Mouse (Mus musculus) heart, postnatal 0 days (tissue): ENCODE measurements around the gene Il6st. TPM values are rescaled to one million over a fixed set of nuclear protein-coding genes. Genes with fewer than 3 reads are reported as not detected.

Source experiments
- ATAC-seq: fragments of 200-750 bp; cut with Nextera tagmentation; 2 replicates; pipeline ENCODE4 v1.8.0; 2017; ENCODE audit warnings: low read depth, moderate number of reproducible peaks, moderate library complexity; ENCODE audit not compliant: insufficient read depth
- DNase-seq: peaks from one replicate; pipeline ENCODE4 v3.0.0-alpha.2; 2016; ENCODE audit warnings: low spot score
- H3K27ac ChIP-seq: fragments of 300-500 bp; sonication (generic); 2 replicates; pipeline ENCODE4 v1.5.1; 2014; ENCODE audit warnings: low read depth, mild to moderate bottlenecking
- H3K27me3 ChIP-seq: fragments of 300-500 bp; sonication (generic); 2 replicates; pipeline ENCODE4 v1.6.1; 2014; ENCODE audit warnings: low read length, mixed read lengths; ENCODE audit not compliant: control insufficient read depth, insufficient read depth
- H3K36me3 ChIP-seq: fragments of 300-500 bp; sonication (generic); replicated peaks from 2 replicates; pipeline ENCODE4 v1.6.1; 2014; ENCODE audit warnings: low read length, mixed read lengths; ENCODE audit not compliant: control insufficient read depth, insufficient read depth
- H3K4me1 ChIP-seq: fragments of 300-500 bp; sonication (generic); 2 replicates; pipeline ENCODE4 v1.6.1; 2014; ENCODE audit warnings: antibody characterized with exemption; ENCODE audit not compliant: control insufficient read depth, insufficient read depth
- H3K4me2 ChIP-seq: fragments of 300-500 bp; sonication (generic); 2 replicates; pipeline ENCODE4 v1.6.1; 2014; ENCODE audit warnings: low read depth, mild to moderate bottlenecking, low read length, moderate library complexity
- H3K4me3 ChIP-seq: fragments of 300-500 bp; sonication (generic); 2 replicates; pipeline ENCODE4 v1.5.1; 2014; ENCODE audit warnings: low read depth, low read length
- H3K9ac ChIP-seq: fragments of 300-500 bp; sonication (generic); replicated peaks from 2 replicates; pipeline ENCODE4 v1.6.1; 2014; ENCODE audit warnings: low read depth, low read length, mixed read lengths
- H3K9me3 ChIP-seq: fragments of 300-500 bp; sonication (generic); replicated peaks from 2 replicates; pipeline ENCODE4 v1.6.1; 2016; ENCODE audit warnings: low read length; ENCODE audit not compliant: control insufficient read depth
- CTCF ChIP-seq: IDR thresholded peaks from 2 replicates; pipeline ENCODE4 v1.5.1; 2016; ENCODE audit warnings: antibody characterized with exemption, control low read depth, low read depth
- EP300 ChIP-seq: IDR thresholded peaks from 2 replicates; pipeline ENCODE4 v1.6.1; 2016; ENCODE audit warnings: antibody characterized with exemption, low read depth
- WGBS: fragments of 180-500 bp; shearing (Covaris S2); extraction: QIAGEN DNeasy Blood & Tissue Kit; methylation state at CpG from one replicate; pipeline ENCODE4 v1.1.7; 2014; 5-methylcytosine and 5-hydroxymethylcytosine counted together
- polyA plus RNA-seq: library from polyadenylated mRNA; unstranded; fragments of >200 nt; fragmentation: Nextera tagmentation; extraction: Ambion mirVana; gene quantifications from 2 replicates; pipeline ENCODE4 v1.2.1, GENCODE M21; 2015
- total RNA-seq: library from RNA; depleted of rRNA; stranded (reverse); fragments of >200 nt; gene quantifications from 2 replicates; pipeline ENCODE4 v1.2.3, GENCODE M21; 2014; ENCODE audit warnings: low replicate concordance

Il6st gene
- total and polyA plus RNA-seq, 2 experiments from 2014 or later, result 29.9 to 98.0 TPM

GRCm38 (mm10) chr13:112503846-112504245 lies 40.0 kb downstream of the Il6st start:
- no peaks in the 10 kb centered on the region for H3K9me3 ChIP-seq
- no peaks in the 10 kb centered on the region for H3K4me1 ChIP-seq
- H3K4me2 ChIP-seq, result no peak overlapping the region
- H3K36me3 ChIP-seq, result peaks cover 80% of the 10 kb centered on the region
- H3K9ac ChIP-seq, result no peak overlapping the region
- DNase-seq (no peak), ATAC-seq (no peak)
- no peak overlapping the region for H3K27ac ChIP-seq
- H3K4me3 ChIP-seq, result no peak overlapping the region
- no peak for TF ChIP-seq CTCF
- TF ChIP-seq EP300, result no peak
- no peaks in the 10 kb centered on the region for H3K27me3 ChIP-seq
- 90% methylated on average over 13 of the region's 13 CpGs for WGBS

- no peaks in the 10 kb centered on the region for H3K9me3 ChIP-seq
- H3K27ac ChIP-seq, result no peak overlapping the region
- WGBS, result 87% methylated on average over 6 of the region's 6 CpGs
- no peak overlapping the region for H3K4me3 ChIP-seq
- H3K36me3 ChIP-seq, result peaks cover 66% of the 10 kb centered on the region
- no peak for ATAC-seq
- no peak overlapping the region for H3K4me2 ChIP-seq
- H3K4me1 ChIP-seq, result no peaks in the 10 kb centered on the region
- TF ChIP-seq CTCF, result no peak
- H3K27me3 ChIP-seq, result no peaks in the 10 kb centered on the region
- DNase-seq, result no peak
- no peak overlapping the region for H3K9ac ChIP-seq
Observed at GRCm38 (mm10) chr13:112505436-112505835, 41.6 kb downstream of the Il6st start.

GRCm38 (mm10) chr13:112506766-112507165 lies 42.9 kb downstream of the Il6st start:
- 80% methylated on average over 13 of the region's 13 CpGs for WGBS
- Histone ChIP-seq H3K36me3 (peaks cover 53% of the 10 kb centered on the region), H3K9me3 (no peaks in the 10 kb centered on the region), H3K4me2 (no peak overlapping the region), H3K27me3 (no peaks in the 10 kb centered on the region), H3K4me3 (no peak overlapping the region), H3K27ac (no peak overlapping the region), H3K4me1 (no peaks in the 10 kb centered on the region), H3K9ac (no peak overlapping the region)
- no peak for ATAC-seq
- no peak for TF ChIP-seq EP300
- TF ChIP-seq CTCF, result no peak
- DNase-seq, result no peak

GRCm38 (mm10) chr13:112507691-112508090 lies 43.8 kb downstream of the Il6st start:
- 70% methylated on average over 13 of the region's 13 CpGs for WGBS
- peaks cover 48% of the 10 kb centered on the region for H3K36me3 ChIP-seq

GRCm38 (mm10) chr13:112508487-112508886 lies 44.6 kb downstream of the Il6st start:
- WGBS, result 82% methylated on average over 5 of the region's 5 CpGs
- no peak for DNase-seq
- Histone ChIP-seq H3K4me3 (no peak overlapping the region), H3K27ac (no peak overlapping the region), H3K9ac (no peak overlapping the region), H3K27me3 (no peaks in the 10 kb centered on the region), H3K4me1 (no peaks in the 10 kb centered on the region), H3K36me3 (peaks cover 40% of the 10 kb centered on the region), H3K9me3 (no peaks in the 10 kb centered on the region), H3K4me2 (no peak overlapping the region)
- ATAC-seq, result no peak
- TF ChIP-seq CTCF, result no peak
- TF ChIP-seq EP300, result no peak

More at GRCm38 (mm10) chr13:112507691-112508090, 43.8 kb downstream of the Il6st start:
- Histone ChIP-seq H3K9ac (no peak overlapping the region), H3K4me1 (no peaks in the 10 kb centered on the region), H3K4me2 (no peak overlapping the region), H3K9me3 (no peaks in the 10 kb centered on the region), H3K27me3 (no peaks in the 10 kb centered on the region), H3K4me3 (no peak overlapping the region), H3K27ac (no peak overlapping the region)
- TF ChIP-seq EP300, result no peak
- no peak for TF ChIP-seq CTCF
- DNase-seq (no peak), ATAC-seq (no peak)

GRCm38 (mm10) chr13:112509465-112509864 lies 45.6 kb downstream of the Il6st start:
- peak; percentile 59; the same call in 1 of the 2 replicates for ATAC-seq

More at GRCm38 (mm10) chr13:112509465-112509864, 45.6 kb downstream of the Il6st start:
- H3K4me3 ChIP-seq, result no peak overlapping the region
- no peak overlapping the region for H3K4me2 ChIP-seq
- WGBS, result 29% methylated on average over 4 of the region's 4 CpGs
- no peaks in the 10 kb centered on the region for H3K4me1 ChIP-seq
- no peaks in the 10 kb centered on the region for H3K27me3 ChIP-seq
- H3K36me3 ChIP-seq, result peaks cover 30% of the 10 kb centered on the region
- H3K27ac ChIP-seq, result no peak overlapping the region
- no peaks in the 10 kb centered on the region for H3K9me3 ChIP-seq
- no peak overlapping the region for H3K9ac ChIP-seq
- TF ChIP-seq EP300 (no peak), CTCF (peak; percentile 96)
- DNase-seq, result peak; percentile 60
